Mouse (Mus musculus) myocyte (in vitro differentiated cells): ENCODE results near the gene Pank2. TPM values are rescaled to one million over a fixed set of nuclear protein-coding genes. Genes with fewer than 3 reads are reported as not detected.

Source experiments
- H3K27me3 ChIP-seq: one replicate; pipeline ENCODE4 v1.6.1; 2011; ENCODE audit not compliant: control insufficient read depth, insufficient read depth, insufficient read length
- H3K36me3 ChIP-seq: one replicate; pipeline ENCODE4 v1.6.1; 2011; ENCODE audit not compliant: control insufficient read depth, insufficient read depth
- H3K4me2 ChIP-seq: one replicate; pipeline ENCODE4 v1.6.1; 2011; ENCODE audit warnings: low read depth, control low read depth
- H3K4me3 ChIP-seq: one replicate; pipeline ENCODE4 v1.5.1; 2011; ENCODE audit warnings: mild to moderate bottlenecking, control low read depth, moderate library complexity
- H3K79me2 ChIP-seq: one replicate; pipeline ENCODE4 v1.6.1; 2011; ENCODE audit not compliant: control insufficient read depth, insufficient read depth
- H3ac ChIP-seq: one replicate; pipeline ENCODE4 v1.6.1; 2011; ENCODE audit not compliant: control insufficient read depth, insufficient read length
- CEBPB ChIP-seq: IDR thresholded peaks from 2 replicates; pipeline ENCODE4 v1.6.1; 2011; ENCODE audit warnings: mild to moderate bottlenecking, moderate library complexity; ENCODE audit not compliant: poor library complexity, insufficient read depth, severe bottlenecking
- E2F4 ChIP-seq: IDR thresholded peaks from one replicate; pipeline ENCODE4 v1.6.1; 2011; ENCODE audit warnings: mild to moderate bottlenecking, control low read depth, moderate library complexity; ENCODE audit not compliant: insufficient read depth
- MAX ChIP-seq: IDR thresholded peaks from one replicate; pipeline ENCODE4 v1.6.1; 2011; ENCODE audit warnings: low read depth, mild to moderate bottlenecking, control low read depth
- MYOD1 ChIP-seq, 3 experiments: IDR thresholded peaks; one replicate each; pipeline ENCODE4 v1.6.1; 2011; ENCODE audit warnings: control low read depth in 2 of 3, low read depth in 2 of 3, mild to moderate bottlenecking in 2 of 3, moderate library complexity in 1 of 3; ENCODE audit not compliant: insufficient read length in 2 of 3, control insufficient read depth in 1 of 3
- MYOG ChIP-seq, 3 experiments: IDR thresholded peaks; one replicate each; pipeline ENCODE4 v1.6.1; 2011; ENCODE audit warnings: control low read depth in 2 of 3, low read depth in 2 of 3, mild to moderate bottlenecking in 2 of 3; ENCODE audit not compliant: insufficient read length in 2 of 3, control insufficient read depth in 1 of 3, insufficient read depth in 1 of 3
- POLR2A ChIP-seq: IDR thresholded peaks from one replicate; pipeline ENCODE4 v1.6.1; 2011; ENCODE audit warnings: low read depth, mild to moderate bottlenecking, control low read depth, moderate library complexity; ENCODE audit not compliant: insufficient read length
- POLR2AphosphoS2 ChIP-seq: IDR thresholded peaks from one replicate; pipeline ENCODE4 v1.6.1; 2011; ENCODE audit warnings: low read depth, control low read depth; ENCODE audit not compliant: insufficient read length
- REST ChIP-seq: IDR thresholded peaks from one replicate; pipeline ENCODE4 v1.6.1; 2011; ENCODE audit warnings: mild to moderate bottlenecking, control low read depth, moderate library complexity; ENCODE audit not compliant: insufficient read depth, insufficient read length
- SRF ChIP-seq: IDR thresholded peaks from one replicate; pipeline ENCODE4 v1.6.1; 2011; ENCODE audit warnings: low read depth; ENCODE audit not compliant: control insufficient read depth, insufficient read length
- TCF12 ChIP-seq: IDR thresholded peaks from one replicate; pipeline ENCODE4 v1.6.1; 2011; ENCODE audit warnings: mild to moderate bottlenecking, control low read depth; ENCODE audit not compliant: poor library complexity, insufficient read depth, severe bottlenecking
- TCF3 ChIP-seq: IDR thresholded peaks from one replicate; pipeline ENCODE4 v1.6.1; 2011; ENCODE audit warnings: low read depth, control low read depth; ENCODE audit not compliant: insufficient read length
- USF1 ChIP-seq: IDR thresholded peaks from one replicate; pipeline ENCODE4 v1.6.1; 2011; ENCODE audit warnings: low read depth, mild to moderate bottlenecking, control low read depth, moderate library complexity
- polyA plus RNA-seq: library from polyadenylated mRNA; unstranded; fragments of >200 nt; fragmentation: generic; extraction: Trizol; gene quantifications from one replicate; pipeline ENCODE4 v1.2.1, GENCODE M21; 2012; ENCODE audit warnings: missing spikeins

The Pank2 gene
- polyA plus RNA-seq, 1 experiment = 26.2 TPM

DNA sequence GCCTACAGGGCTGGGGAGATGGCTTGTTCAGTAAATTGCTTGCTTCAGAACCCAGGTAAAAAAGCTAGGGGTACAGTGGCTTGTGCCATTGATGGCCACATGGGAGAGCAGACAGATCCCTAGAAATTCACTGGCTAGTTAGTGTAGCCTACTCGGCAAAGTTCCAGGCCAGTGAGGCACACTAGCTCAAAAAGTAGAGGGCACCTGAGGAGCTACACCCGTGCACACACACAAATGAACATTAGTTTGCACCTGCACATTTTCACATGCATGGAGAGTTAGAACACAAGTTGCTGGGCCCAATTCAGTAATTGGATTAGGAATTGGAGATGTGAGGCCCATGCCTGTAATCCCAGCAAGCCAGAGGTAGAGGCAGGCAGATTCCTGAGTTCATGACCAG, 2.8 kb downstream of the Pank2 start:
- peaks cover 71% of the 10 kb centered on the region for H3K79me2 ChIP-seq
- H3K4me2 ChIP-seq = peak overlapping the region; percentile 72
- H3K4me3 ChIP-seq = no peak overlapping the region
- H3K36me3 ChIP-seq = no peaks in the 10 kb centered on the region
- H3ac ChIP-seq = no peak overlapping the region
- TF ChIP-seq USF1 = no peak
- no peak for TF ChIP-seq TCF3
- TF ChIP-seq E2F4 = no peak
- TF ChIP-seq CEBPB = no peak
- TF ChIP-seq MAX = no peak
- no peak for TF ChIP-seq TCF12
- no peak for TF ChIP-seq POLR2AphosphoS2
- TF ChIP-seq REST = no peak
- TF ChIP-seq MYOD1 (IDR thresholded peaks at IDR 0.05; ENCODE audit: control insufficient read depth in 1 of 3, insufficient read length in 2 of 3, low read depth in 2 of 3) = no peak
- TF ChIP-seq POLR2A = no peak
- no peak for TF ChIP-seq MYOG (IDR thresholded peaks at IDR 0.05; ENCODE audit: control insufficient read depth in 1 of 3, insufficient read depth in 1 of 3, insufficient read length in 2 of 3, low read depth in 2 of 3)
- no peak for TF ChIP-seq SRF
- H3K27me3 ChIP-seq = no peaks in the 10 kb centered on the region

DNA sequence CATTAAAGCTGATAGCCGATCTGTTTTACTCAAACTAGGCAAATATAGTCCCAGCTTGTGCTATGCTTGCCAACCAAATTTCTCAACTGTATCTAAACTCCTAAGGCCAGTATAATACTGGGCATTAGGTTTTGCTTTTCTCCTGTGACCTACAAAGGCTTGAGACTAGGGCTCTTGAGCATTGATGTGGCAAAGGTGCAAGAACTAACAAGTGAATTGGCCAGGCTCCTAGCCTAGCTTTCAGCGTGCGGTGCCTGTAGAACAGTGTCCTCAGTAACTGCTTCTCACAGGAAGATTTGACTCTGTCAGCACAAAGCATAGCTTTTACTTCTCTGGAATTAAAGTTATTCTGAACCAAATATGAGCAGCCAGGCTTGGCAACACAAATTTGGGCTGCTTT, 13.2 kb downstream of the Pank2 start:
- Histone ChIP-seq H3K79me2 (peaks cover 24% of the 10 kb centered on the region), H3K27me3 (no peaks in the 10 kb centered on the region), H3K4me2 (no peak overlapping the region), H3K36me3 (peaks cover 51% of the 10 kb centered on the region), H3K4me3 (no peak overlapping the region), H3ac (no peak overlapping the region)
- no peak for TF ChIP-seq SRF
- no peak for TF ChIP-seq MYOG (IDR thresholded peaks at IDR 0.05; ENCODE audit: control insufficient read depth in 1 of 3, insufficient read depth in 1 of 3, insufficient read length in 2 of 3, low read depth in 2 of 3)
- TF ChIP-seq POLR2AphosphoS2 = no peak
- TF ChIP-seq TCF12 = no peak
- TF ChIP-seq POLR2A = no peak
- no peak for TF ChIP-seq USF1
- no peak for TF ChIP-seq REST
- no peak for TF ChIP-seq TCF3
- TF ChIP-seq MAX = no peak
- no peak for TF ChIP-seq E2F4
- TF ChIP-seq MYOD1 (IDR thresholded peaks at IDR 0.05; ENCODE audit: control insufficient read depth in 1 of 3, insufficient read length in 2 of 3, low read depth in 2 of 3) = no peak
- TF ChIP-seq CEBPB = no peak

DNA sequence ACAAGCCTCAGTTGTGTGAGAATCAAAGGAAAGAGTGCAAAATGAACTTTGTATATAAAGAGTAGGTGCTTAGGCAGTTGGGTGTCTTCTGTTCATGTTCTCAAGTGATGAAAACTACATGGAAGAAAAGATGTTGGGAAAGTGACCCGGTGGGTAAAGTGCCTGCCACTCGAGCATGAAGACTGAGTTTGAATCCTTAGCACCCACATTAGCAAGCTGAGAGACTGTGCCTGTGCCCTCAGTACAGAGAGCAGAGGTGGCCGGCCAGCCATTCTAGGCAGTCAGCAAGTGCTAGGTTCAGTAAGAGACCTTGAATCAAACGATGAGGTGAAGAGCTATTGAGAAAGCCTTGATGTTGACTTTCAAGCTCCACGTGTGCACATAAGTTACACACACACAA, 14.4 kb downstream of the Pank2 start:
- no peaks in the 10 kb centered on the region for H3K27me3 ChIP-seq
- TF ChIP-seq MAX (no peak), MYOD1 (IDR thresholded peaks at IDR 0.05; ENCODE audit: control insufficient read depth in 1 of 3, insufficient read length in 2 of 3, low read depth in 2 of 3) (no peak), CEBPB (no peak), REST (no peak)
- H3K36me3 ChIP-seq = peaks cover 61% of the 10 kb centered on the region
- no peak overlapping the region for H3ac ChIP-seq
- no peak overlapping the region for H3K4me2 ChIP-seq
- no peak overlapping the region for H3K4me3 ChIP-seq
- peaks cover 12% of the 10 kb centered on the region for H3K79me2 ChIP-seq

- Histone ChIP-seq H3K4me3 (no peak overlapping the region), H3K36me3 (peaks cover 73% of the 10 kb centered on the region), H3ac (no peak overlapping the region), H3K4me2 (no peak overlapping the region), H3K27me3 (no peaks in the 10 kb centered on the region), H3K79me2 (no peaks in the 10 kb centered on the region)
- TF ChIP-seq USF1 (no peak), E2F4 (no peak), TCF3 (no peak), POLR2AphosphoS2 (no peak), MAX (no peak), CEBPB (no peak), SRF (no peak), MYOD1 (IDR thresholded peaks at IDR 0.05; ENCODE audit: control insufficient read depth in 1 of 3, insufficient read length in 2 of 3, low read depth in 2 of 3) (no peak), TCF12 (no peak), MYOG (IDR thresholded peaks at IDR 0.05; ENCODE audit: control insufficient read depth in 1 of 3, insufficient read depth in 1 of 3, insufficient read length in 2 of 3, low read depth in 2 of 3) (no peak), POLR2A (no peak), REST (no peak)
Measured at GRCm38 (mm10) chr2:131281596-131281995, 19.3 kb downstream of the Pank2 start.

DNA sequence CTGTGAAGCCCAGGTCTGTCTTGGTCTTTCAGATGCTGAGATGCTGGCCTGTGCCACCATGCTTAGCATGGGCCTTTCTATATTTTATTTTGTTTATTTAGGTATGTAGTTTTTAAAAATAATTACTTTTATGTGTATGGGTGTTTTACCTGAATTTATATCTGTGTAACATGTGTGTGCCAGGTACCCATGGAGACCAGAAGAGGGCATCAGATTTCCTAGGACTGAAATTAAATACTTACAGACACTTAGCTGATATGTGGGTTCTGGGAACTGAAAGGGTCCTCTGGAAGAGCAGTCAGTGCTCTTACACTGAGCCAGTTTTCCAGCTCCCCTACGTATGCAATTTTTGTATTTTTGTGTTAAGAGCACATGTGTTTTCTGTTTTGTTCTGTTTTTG, 24.0 kb downstream of the Pank2 start:
- H3K4me2 ChIP-seq = no peak overlapping the region
- H3K27me3 ChIP-seq = no peaks in the 10 kb centered on the region
- peaks cover 70% of the 10 kb centered on the region for H3K36me3 ChIP-seq
- peaks cover 5% of the 10 kb centered on the region for H3K79me2 ChIP-seq
- no peak overlapping the region for H3ac ChIP-seq
- no peak overlapping the region for H3K4me3 ChIP-seq
- TF ChIP-seq TCF12 (no peak), E2F4 (no peak), CEBPB (no peak), USF1 (no peak), MYOD1 (IDR thresholded peaks at IDR 0.05; ENCODE audit: control insufficient read depth in 1 of 3, insufficient read length in 2 of 3, low read depth in 2 of 3) (no peak), POLR2A (no peak), MAX (no peak), SRF (no peak), MYOG (IDR thresholded peaks at IDR 0.05; ENCODE audit: control insufficient read depth in 1 of 3, insufficient read depth in 1 of 3, insufficient read length in 2 of 3, low read depth in 2 of 3) (no peak), POLR2AphosphoS2 (no peak), REST (no peak)
